Mouse (Mus musculus): ENCODE measurements at regions not wholly inside any gene's neighbourhood (a gene's known extent, or its start where the extent isn't known, plus 50 kb on each side); places are given as distances from the start of the nearest gene placed in this dataset.

- intact Hi-C loops (cut with DNase I) = no loop called here
- peak in 1 of 2 experiments; percentile 11 for DNase-seq
Measured at GRCm38 (mm10) chr7:119089931-119090330, 94.5 kb downstream of the Gpr139 start.

GRCm38 (mm10) chr7:119088537-119088936 is 93.5 kb upstream of the Gprc5b start:
- intact Hi-C loops (cut with DNase I) = no loop called here
- DNase-seq = no peak

GRCm38 (mm10) chr7:119087723-119088419 is 92.9 kb upstream of the Gprc5b start:
- intact Hi-C loops (cut with DNase I) = no loop called here
- DNase-seq = no peak

- DNase-seq = no peak
- intact Hi-C loops (cut with DNase I) = no loop called here
Measured at GRCm38 (mm10) chr7:119085696-119086451, 90.9 kb upstream of the Gprc5b start.

- no peak for DNase-seq
- intact Hi-C loops (cut with DNase I) = no loop called here
Measured at GRCm38 (mm10) chr7:119076712-119077619, 82.0 kb upstream of the Gprc5b start.

- intact Hi-C loops (cut with DNase I) = no loop called here
Measured at GRCm38 (mm10) chr7:119066026-119066425, 71.0 kb upstream of the Gprc5b start.

More at GRCm38 (mm10) chr7:119066026-119066425, 71.0 kb upstream of the Gprc5b start:
- DNase-seq = no peak
